Mouse (Mus musculus): Measurements from ENCODE around the gene Trim46.

Gene Trim46

DNA sequence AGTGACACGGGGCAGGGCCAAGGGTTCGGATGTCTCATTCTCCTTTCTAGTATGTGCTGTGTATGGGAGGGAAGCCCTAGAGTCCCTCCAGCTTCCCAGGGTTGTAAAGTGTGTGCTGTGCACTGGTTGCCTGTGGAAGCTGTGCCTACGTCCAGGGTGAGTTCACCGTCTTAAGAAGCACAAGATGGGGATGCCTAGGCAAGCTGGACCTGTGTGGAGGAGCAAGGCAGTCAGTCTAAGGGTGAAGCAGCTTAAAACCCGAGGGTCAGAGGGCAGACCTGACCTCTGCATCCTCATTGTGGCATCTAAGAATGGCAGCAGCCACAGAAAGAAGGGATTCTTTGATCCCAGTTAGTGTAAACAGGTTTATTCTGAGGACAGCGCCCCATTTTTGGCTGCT lies 37.4 kb downstream of the Trim46 start:
- DNase-seq = no peak

DNA sequence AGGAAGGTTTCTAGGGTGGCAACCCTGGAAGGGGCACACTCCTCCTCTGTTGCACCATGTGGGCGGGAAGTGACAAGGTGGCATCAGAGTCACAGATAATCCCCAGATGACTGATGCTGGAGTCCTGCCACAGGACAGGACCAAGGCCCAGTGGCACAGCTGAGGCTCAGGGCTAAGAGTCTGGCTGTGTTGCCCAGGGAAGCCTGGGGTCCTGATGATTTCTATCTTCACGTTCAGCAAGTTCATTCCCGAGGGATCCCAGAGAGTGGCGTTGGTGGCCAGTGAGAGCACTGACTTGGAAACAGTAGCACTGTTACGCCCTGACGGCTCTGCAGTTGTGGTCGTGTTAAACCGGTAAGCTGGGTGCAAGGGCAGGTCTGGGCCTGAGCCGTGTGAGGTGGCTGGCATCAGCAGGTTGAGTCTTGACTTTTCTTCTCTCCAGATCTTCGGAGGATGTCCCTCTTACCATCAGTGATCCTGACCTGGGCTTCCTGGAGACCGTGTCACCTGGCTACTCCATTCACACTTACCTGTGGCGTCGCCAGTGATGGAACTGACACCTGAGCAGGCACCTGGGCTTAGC lies 37.9 kb downstream of the Trim46 start:
- no peak for DNase-seq

- DNase-seq = no peak
These were observed 39.4 kb downstream of the Trim46 start for GRCm38 (mm10) chr3:89206695-89207094.

- DNase-seq = no peak
These were observed 40.0 kb downstream of the Trim46 start for GRCm38 (mm10) chr3:89206079-89206478.

- no peak for DNase-seq
These were observed 43.0 kb downstream of the Trim46 start for GRCm38 (mm10) chr3:89203142-89203514.

GRCm38 (mm10) chr3:89202253-89203141 lies 43.6 kb downstream of the Trim46 start, which contains the start of gene Gba:
Gba (plus strand) TSS chr3:89202928.
- peak; percentile 87 to 89 for DNase-seq

DNA sequence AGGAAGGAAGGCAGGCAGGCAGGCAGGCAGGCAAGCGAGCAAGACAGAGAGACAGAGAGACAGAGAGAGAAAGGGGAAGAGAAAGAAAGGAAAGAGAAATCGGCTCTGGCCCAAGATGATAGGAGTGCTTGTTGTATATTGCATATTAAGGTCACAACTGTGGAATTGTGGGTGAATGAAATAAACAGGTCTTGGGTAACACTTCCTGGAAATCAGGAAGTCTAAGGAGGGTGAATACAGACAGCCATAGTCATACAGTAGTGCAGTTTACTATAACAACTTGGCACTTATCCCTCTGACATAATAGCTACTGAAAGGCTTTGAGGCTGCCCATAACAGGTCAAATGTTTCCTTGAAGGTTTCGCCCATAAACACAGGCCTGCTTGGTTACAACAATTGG lies 46.3 kb downstream of the Trim46 start:
- DNase-seq = no peak

- peak; percentile 96 to 98 for DNase-seq
These were observed 49.9 kb downstream of the Trim46 start for GRCm38 (mm10) chr3:89195979-89196877.

- peak; percentile 54 for DNase-seq
These were observed 52.3 kb downstream of the Trim46 start for GRCm38 (mm10) chr3:89193853-89194252.

GRCm38 (mm10) chr3:89193351-89193750 lies 52.8 kb downstream of the Trim46 start:
- DNase-seq = no peak

DNA sequence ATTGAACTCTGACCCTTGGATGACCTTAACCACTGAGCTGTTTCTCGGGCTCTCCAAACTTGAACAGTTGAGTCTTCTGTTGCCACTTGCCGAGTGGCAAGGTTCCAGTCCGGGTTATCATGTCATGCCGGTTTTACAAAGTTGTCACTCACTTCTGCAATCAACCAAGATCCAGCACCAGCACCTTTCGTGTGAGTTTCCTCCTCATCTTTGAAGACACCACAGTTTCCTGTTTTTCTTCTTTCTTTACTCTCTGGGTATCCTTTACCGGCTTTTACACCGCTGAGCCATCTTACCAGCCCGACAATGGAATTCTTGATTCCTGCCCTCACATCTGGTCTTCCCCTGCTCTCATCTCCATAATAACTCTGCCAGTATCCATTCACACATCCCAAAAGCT lies 55.7 kb downstream of the Trim46 start:
- no peak for DNase-seq

GRCm38 (mm10) chr3:89188478-89188875 lies 57.6 kb downstream of the Trim46 start:
- DNase-seq = peak in 1 of 2 experiments; percentile 59

GRCm38 (mm10) chr3:89187690-89188477 lies 58.2 kb downstream of the Trim46 start:
- DNase-seq = peak; percentile 42 to 53

- no peak for DNase-seq
These were observed 58.9 kb downstream of the Trim46 start for GRCm38 (mm10) chr3:89187197-89187596.
